Mouse (Mus musculus) spleen, postnatal 4 days (tissue): ENCODE measurements around the gene Ip6k1.

Source experiments
- DNase-seq, 2 experiments: peaks; one replicate each; pipeline ENCODE4 v3.0.0; 2022; ENCODE audit warnings: low spot score in 2 of 2

Gene Ip6k1

GRCm38 (mm10) chr9:108001922-108002770 is at the start of gene Ip6k1:
TSS of gene Ip6k1 (plus strand) at chr9:108002501.
- peak; percentile 99 to 100 for DNase-seq

- no peak for DNase-seq
Observed at GRCm38 (mm10) chr9:107955613-107956289, 46.5 kb upstream of the Ip6k1 start.

- DNase-seq = no peak
Observed at GRCm38 (mm10) chr9:107957141-107957540, 45.2 kb upstream of the Ip6k1 start.

GRCm38 (mm10) chr9:107959896-107960295 is 42.4 kb upstream of the Ip6k1 start:
- no peak for DNase-seq

- DNase-seq = no peak
Observed at GRCm38 (mm10) chr9:107960928-107961327, 41.4 kb upstream of the Ip6k1 start.

GRCm38 (mm10) chr9:107961351-107961762 is 40.9 kb upstream of the Ip6k1 start:
- no peak for DNase-seq

- DNase-seq = no peak
Observed at GRCm38 (mm10) chr9:107961881-107962280, 40.4 kb upstream of the Ip6k1 start.

- DNase-seq = no peak
Observed at GRCm38 (mm10) chr9:107962916-107963315, 39.4 kb upstream of the Ip6k1 start.

GRCm38 (mm10) chr9:107963700-107964099 is 38.6 kb upstream of the Ip6k1 start:
- DNase-seq = peak; percentile 85 to 95

- DNase-seq = no peak
Observed at GRCm38 (mm10) chr9:107964681-107965080, 37.6 kb upstream of the Ip6k1 start.

- DNase-seq = no peak
Observed at GRCm38 (mm10) chr9:107966676-107967075, 35.6 kb upstream of the Ip6k1 start.

- no peak for DNase-seq
Observed at GRCm38 (mm10) chr9:107967437-107967836, 34.9 kb upstream of the Ip6k1 start.

- DNase-seq = no peak
Observed at GRCm38 (mm10) chr9:107968531-107968930, 33.8 kb upstream of the Ip6k1 start.

GRCm38 (mm10) chr9:107970311-107970710 is 32.0 kb upstream of the Ip6k1 start:
- DNase-seq = no peak

- peak; percentile 77 to 78 for DNase-seq
Observed at GRCm38 (mm10) chr9:107971690-107972541, 30.4 kb upstream of the Ip6k1 start.

GRCm38 (mm10) chr9:107974491-107975171 is 27.7 kb upstream of the Ip6k1 start:
- peak in 1 of 2 experiments; percentile 63 for DNase-seq

- peak; percentile 63 to 75 for DNase-seq
Observed at GRCm38 (mm10) chr9:107975399-107976386, 26.6 kb upstream of the Ip6k1 start, which contains the start of gene Uba7. TSS of gene Uba7 (plus strand) at chr9:107975505.

- no peak for DNase-seq
Observed at GRCm38 (mm10) chr9:107978815-107979214, 23.5 kb upstream of the Ip6k1 start.

- DNase-seq = no peak
Observed at GRCm38 (mm10) chr9:107981684-107982605, 20.4 kb upstream of the Ip6k1 start.
